Mouse (Mus musculus) cerebellum, adult 2 months (tissue): ENCODE data around the gene Ten1. TPM values are rescaled to one million over a fixed set of nuclear protein-coding genes. Genes with fewer than 3 reads are reported as not detected.
A peak's percentile ranks its signal among the peaks of the same experiment; 100 is the strongest.

Experiments used
- DNase-seq, 2 experiments: peaks; one replicate each; pipeline ENCODE4 v3.0.0; 2021
- H3K27ac ChIP-seq: fragments of 200-500 bp; 2 replicates; pipeline ENCODE4 v1.5.1; 2012; ENCODE audit warnings: low read length, control low read depth, inconsistent platforms; ENCODE audit not compliant: insufficient read depth
- H3K27me3 ChIP-seq: fragments of 200-500 bp; 2 replicates; pipeline ENCODE4 v1.6.1; 2012; ENCODE audit warnings: inconsistent platforms, mild to moderate bottlenecking, low read length, moderate library complexity; ENCODE audit not compliant: control insufficient read depth, insufficient read depth
- H3K4me1 ChIP-seq: fragments of 200-500 bp; 2 replicates; pipeline ENCODE4 v1.6.1; 2011; ENCODE audit warnings: low read length; ENCODE audit not compliant: control insufficient read depth, insufficient read depth
- H3K4me3 ChIP-seq: fragments of 200-500 bp; replicated peaks from 2 replicates; pipeline ENCODE3; 2011; ENCODE audit warnings: mild to moderate bottlenecking, low read depth, low read length, control low read depth; ENCODE audit not compliant: insufficient read depth
- CTCF ChIP-seq: fragments of 200-500 bp; IDR thresholded peaks from 2 replicates; pipeline ENCODE4 v1.5.1; 2011; ENCODE audit warnings: low read depth, mild to moderate bottlenecking, control low read depth, low read length, moderate library complexity, borderline replicate concordance; ENCODE audit not compliant: insufficient read depth
- POLR2A ChIP-seq: fragments of 200-500 bp; IDR thresholded peaks from 2 replicates; pipeline ENCODE4 v1.6.1; 2011; ENCODE audit warnings: low read length, control low read depth, borderline replicate concordance; ENCODE audit not compliant: insufficient read depth
- WGBS: fragments of 180-500 bp; shearing (Covaris S2); methylation state at CpG from one replicate; pipeline ENCODE4 v1.1.7; 2018; 5-methylcytosine and 5-hydroxymethylcytosine counted together
- polyA plus RNA-seq: library from polyadenylated mRNA; depleted of rRNA; stranded (reverse); fragments of >200 nt; gene quantifications from 2 replicates; pipeline ENCODE4 v1.2.3, GENCODE M21; 2012

Gene Ten1
- polyA plus RNA-seq, 1 experiment, result 56.8 TPM

DNA sequence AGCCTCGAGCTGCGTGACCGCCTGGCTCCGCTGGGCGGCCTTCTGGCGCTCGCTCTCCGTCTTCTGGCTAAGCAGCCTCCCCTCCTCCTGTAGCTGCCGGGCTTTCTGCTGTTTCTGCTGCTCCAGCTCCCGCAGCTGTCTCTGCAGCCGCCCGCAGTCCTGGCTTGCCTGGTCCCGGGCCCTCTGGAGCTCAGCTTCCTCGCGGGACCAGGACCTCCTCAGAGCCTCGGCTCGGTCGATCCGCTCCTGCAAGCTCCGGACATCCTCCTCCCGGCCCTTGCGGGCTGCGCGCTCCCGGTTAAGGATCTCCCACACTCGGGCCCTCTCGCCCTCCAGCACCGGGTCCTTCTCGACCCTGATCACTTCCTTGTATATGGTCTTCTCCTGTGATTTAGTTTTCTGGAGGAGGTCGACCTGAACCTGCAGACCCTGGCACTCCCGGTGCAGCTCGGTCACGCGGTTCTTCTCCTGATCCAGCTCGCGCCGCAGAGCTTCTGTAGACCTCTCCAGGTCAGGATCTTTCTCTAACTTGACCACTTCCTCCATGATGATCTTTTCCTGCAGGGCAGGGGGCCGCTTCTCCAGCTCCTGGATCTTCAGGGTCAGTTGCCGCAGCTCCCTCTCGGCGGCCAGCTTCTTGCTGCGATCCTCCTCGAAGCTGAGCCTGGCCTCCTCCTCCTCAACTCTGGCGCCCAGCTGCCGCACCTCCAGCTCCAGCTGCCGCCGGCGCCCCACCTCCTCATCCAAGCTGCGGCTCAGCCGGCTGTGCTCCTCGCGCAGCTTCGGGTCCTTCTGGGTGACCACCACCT, 23.5 kb downstream of the Ten1 start:
- Histone ChIP-seq H3K4me1 (peaks cover 6% of the 10 kb centered on the region), H3K27ac (no peak overlapping the region), H3K27me3 (peaks cover 6% of the 10 kb centered on the region; the same call in 1 of the 2 replicates), H3K4me3 (peak overlapping the region; percentile 35)
- 13% methylated on average over 53 of the region's 53 CpGs for WGBS
- TF ChIP-seq POLR2A (no peak), CTCF (no peak)
- DNase-seq, result no peak

DNA sequence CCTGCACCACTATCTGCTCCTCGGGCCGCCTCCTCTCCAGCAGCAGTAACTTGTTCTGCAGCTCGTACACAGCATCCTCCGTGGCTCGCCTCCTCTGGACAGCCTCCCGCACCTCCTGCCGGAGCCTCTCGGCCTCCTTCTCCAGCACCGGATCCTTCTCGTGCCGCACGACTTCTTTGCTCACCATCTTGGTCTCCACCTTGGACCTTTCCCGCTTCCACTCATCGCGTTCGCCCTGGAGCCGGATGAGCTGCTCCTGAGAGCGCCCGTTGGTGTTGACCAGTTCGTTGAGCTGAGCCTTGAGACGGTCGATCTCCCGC, 24.0 kb downstream of the Ten1 start:
- no peak for TF ChIP-seq CTCF
- TF ChIP-seq POLR2A, result no peak
- H3K27me3 ChIP-seq, result peaks cover 6% of the 10 kb centered on the region; the same call in 1 of the 2 replicates
- peaks cover 6% of the 10 kb centered on the region for H3K4me1 ChIP-seq
- WGBS, result 27% methylated on average over 23 of the region's 23 CpGs
- DNase-seq, result no peak
- H3K27ac ChIP-seq, result no peak overlapping the region
- no peak overlapping the region for H3K4me3 ChIP-seq

DNA sequence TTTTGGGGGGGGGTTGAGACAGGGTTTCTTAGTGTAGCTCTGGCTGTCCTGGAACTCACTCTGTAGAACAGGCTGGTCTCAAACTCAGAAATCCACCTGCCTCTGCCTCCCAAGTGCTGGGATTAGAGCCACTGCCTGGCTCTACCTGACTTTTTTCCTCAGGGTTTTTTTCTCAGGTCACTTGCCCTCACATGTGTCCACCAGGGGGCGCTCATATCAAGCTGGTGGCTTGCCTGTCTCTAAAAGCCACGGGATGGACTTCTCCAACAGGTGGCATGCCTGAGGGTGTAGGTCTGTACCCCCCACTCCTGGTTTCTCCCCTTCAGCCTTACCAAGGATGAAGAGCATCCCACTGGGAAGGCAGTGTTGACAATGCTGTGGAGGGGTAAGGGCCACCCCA, 27.8 kb downstream of the Ten1 start:
- Histone ChIP-seq H3K4me1 (no peaks in the 10 kb centered on the region; the same call in 1 of the 2 replicates), H3K27me3 (peaks cover 6% of the 10 kb centered on the region; the same call in 1 of the 2 replicates), H3K27ac (no peak overlapping the region), H3K4me3 (no peak overlapping the region)
- TF ChIP-seq CTCF (peak; percentile 78), POLR2A (no peak)
- peak; percentile 68 to 77 for DNase-seq
- 2% methylated on average over 2 of the region's 2 CpGs for WGBS

DNA sequence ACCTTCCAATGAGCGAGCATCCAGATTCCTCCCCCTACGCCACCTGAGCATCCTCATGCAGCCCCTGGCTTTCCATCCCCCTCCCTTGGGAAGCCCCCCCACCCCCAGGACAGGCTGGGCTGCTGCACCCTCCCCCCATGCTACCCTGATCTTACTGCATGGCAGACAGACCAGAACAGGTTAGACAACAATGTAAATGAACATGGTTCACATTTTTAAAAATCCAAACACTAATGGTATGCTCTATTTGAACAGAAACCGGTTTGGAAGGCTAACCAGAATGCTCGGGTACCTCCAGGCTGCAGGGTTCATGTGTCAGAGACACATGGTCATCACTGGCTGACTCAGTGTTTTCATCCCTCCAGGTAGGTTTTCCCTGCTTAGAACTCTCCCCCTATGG, 30.0 kb downstream of the Ten1 start:
- H3K27me3 ChIP-seq, result no peaks in the 10 kb centered on the region
- H3K4me1 ChIP-seq, result no peaks in the 10 kb centered on the region; the same call in 1 of the 2 replicates
- no peak overlapping the region for H3K27ac ChIP-seq
- DNase-seq, result no peak
- TF ChIP-seq POLR2A, result no peak
- TF ChIP-seq CTCF, result no peak
- WGBS, result 81% methylated on average over 4 of the region's 4 CpGs
- H3K4me3 ChIP-seq, result no peak overlapping the region

DNA sequence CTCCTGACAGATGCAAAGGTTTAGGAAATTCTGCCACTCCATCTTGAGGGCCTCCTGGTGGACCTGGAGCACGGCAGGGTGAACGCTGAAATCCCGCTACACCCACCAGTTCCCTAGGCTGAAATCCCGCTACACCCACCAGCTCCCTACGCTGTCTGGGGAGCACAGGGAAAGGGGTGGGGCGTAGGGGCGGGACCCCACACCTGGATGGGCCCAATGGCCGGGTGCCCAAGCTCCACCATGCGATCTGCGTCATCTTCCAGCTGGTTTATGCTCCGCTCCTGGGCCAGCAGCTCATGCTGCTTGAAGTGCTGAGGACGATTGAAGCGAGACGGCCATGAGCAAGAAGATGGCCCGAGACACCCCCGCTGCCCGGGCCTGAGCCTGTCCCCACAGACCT, 33.8 kb downstream of the Ten1 start:
- 32% methylated on average over 17 of the region's 17 CpGs for WGBS
- DNase-seq, result no peak
- no peak overlapping the region for H3K4me3 ChIP-seq
- TF ChIP-seq POLR2A (no peak), CTCF (no peak)
- no peaks in the 10 kb centered on the region for H3K27me3 ChIP-seq
- H3K4me1 ChIP-seq, result no peaks in the 10 kb centered on the region; the same call in 1 of the 2 replicates
- no peak overlapping the region for H3K27ac ChIP-seq

DNA sequence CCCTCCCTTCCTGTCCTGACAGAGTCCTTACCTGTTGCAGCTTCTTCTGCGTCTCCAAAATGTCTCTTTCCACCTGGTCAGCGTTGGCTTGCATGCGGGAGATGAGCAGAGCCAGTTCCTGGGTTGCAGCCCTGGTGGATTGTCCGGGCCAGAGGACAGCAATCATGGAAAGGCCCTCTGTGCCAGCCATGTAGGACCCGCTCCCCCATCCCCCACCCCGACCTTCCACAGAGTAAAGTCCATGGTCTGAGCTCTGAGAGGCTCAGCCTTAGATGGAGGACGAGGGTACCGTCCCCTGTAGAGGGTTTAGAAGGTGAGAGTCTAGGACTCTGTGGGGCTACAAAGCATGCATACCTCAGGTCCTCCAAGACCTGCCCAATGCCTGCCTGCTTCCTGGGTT, 36.2 kb downstream of the Ten1 start:
- DNase-seq, result no peak
- no peak for TF ChIP-seq CTCF
- no peak for TF ChIP-seq POLR2A
- no peak overlapping the region for H3K27ac ChIP-seq
- H3K4me1 ChIP-seq, result no peaks in the 10 kb centered on the region
- no peaks in the 10 kb centered on the region for H3K27me3 ChIP-seq
- H3K4me3 ChIP-seq, result no peak overlapping the region
- WGBS, result 79% methylated on average over 8 of the region's 8 CpGs

DNA sequence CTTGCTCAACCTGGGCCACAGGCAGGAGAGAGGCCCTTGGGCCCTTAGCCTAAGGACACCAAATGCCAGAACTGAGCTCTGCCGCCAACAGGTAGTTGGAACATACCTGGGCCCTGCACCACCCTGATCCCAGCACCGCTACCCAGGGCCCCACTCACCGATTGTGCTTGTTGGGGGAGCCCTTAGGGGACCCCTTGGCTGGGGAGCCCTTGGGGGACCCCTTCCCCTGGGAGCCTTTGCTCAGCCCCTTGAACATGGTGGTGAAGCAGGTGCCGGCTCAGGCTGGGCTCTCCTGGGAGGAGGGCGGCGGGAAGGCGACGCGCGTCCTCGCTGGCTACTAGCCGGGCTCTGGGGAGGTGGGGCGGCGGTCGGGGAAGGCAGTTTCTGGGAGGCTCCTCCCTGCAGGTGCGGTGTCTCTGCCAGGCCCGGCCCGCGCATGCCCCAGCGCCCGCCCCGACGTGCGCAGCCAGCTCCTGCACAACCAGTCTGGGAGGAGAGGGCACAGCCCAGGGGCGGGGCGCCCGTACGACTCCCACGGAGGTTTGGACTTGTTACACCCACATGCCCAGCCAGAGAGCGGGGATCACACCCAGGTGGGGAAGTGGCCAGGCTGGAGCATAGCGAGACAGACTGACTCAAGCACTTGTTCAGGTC, 39.2 kb downstream of the Ten1 start, which contains the start of gene Evpl:
Evpl (minus strand) TSS at position 336 of the 654 bp plus-strand sequence.
- TF ChIP-seq CTCF, result no peak
- 18% methylated on average over 31 of the region's 31 CpGs for WGBS
- DNase-seq, result no peak
- H3K27ac ChIP-seq, result no peak within 1 kb of the TSS
- H3K4me1 ChIP-seq, result no peaks in the 10 kb centered on the region
- H3K4me3 ChIP-seq, result no peak within 1 kb of the TSS
- no peaks in the 10 kb centered on the region for H3K27me3 ChIP-seq

DNA sequence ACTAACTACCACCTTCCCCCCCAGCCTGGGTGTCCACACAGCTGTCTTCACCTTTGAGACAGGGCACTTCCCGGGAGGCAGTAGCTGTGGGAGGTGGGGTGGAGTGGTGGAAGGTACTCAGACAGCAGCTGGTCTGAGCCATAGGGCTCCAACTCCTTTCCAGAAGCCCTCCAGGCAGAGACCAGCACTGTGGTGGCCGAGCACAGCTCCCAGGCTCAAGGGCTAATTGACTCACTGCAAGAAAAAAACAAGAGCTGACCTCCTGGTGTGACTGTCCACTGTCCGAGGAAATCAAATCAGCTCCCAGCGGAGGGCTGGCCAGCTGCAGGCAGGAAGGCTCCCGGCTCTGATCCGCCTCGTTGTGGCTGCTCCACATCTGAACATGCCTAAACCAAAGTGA, 41.1 kb downstream of the Ten1 start:
- Histone ChIP-seq H3K27ac (no peak overlapping the region), H3K27me3 (no peaks in the 10 kb centered on the region), H3K4me3 (no peak overlapping the region), H3K4me1 (no peaks in the 10 kb centered on the region)
- TF ChIP-seq POLR2A (no peak), CTCF (no peak)
- 32% methylated on average over 7 of the region's 7 CpGs for WGBS
- no peak for DNase-seq
